Mouse (Mus musculus): ENCODE data around the gene Arhgef3. TPM values are rescaled to one million over a fixed set of nuclear protein-coding genes. Genes with fewer than 3 reads are reported as not detected.

The Arhgef3 gene
- total and polyA plus RNA-seq, 2 experiments from 2014 or later: 16.8 to 19.8 TPM

GRCm38 (mm10) chr14:27299705-27300104 lies 185.0 kb downstream of the Arhgef3 start:
- WGBS: 79% methylated on average over 4 of the region's 4 CpGs
- no peaks in the 10 kb centered on the region for H3K36me3 ChIP-seq (ENCODE audit: insufficient read depth, low read length)
- no peak for ATAC-seq

GRCm38 (mm10) chr14:27301768-27302499 lies 187.2 kb downstream of the Arhgef3 start:
- Histone ChIP-seq H3K9me3 (ENCODE audit: low read length) (no peaks in the 10 kb centered on the region), H3K36me3 (ENCODE audit: insufficient read depth, low read length) (no peaks in the 10 kb centered on the region), H3K4me3 (ENCODE audit: low read length) (no peak overlapping the region), H3K27me3 (ENCODE audit: insufficient read depth, low read length) (no peaks in the 10 kb centered on the region), H3K4me1 (ENCODE audit: insufficient read depth, low read length) (no peaks in the 10 kb centered on the region), H3K27ac (no peak overlapping the region), H3K4me2 (ENCODE audit: low read depth, low read length) (no peak overlapping the region), H3K9ac (replicated peaks; ENCODE audit: low read length) (no peak overlapping the region)
- DNase-seq (ENCODE audit: low spot score): no peak
- no peak for TF ChIP-seq CTCF (IDR thresholded peaks at IDR 0.05; ENCODE audit: low read depth)
- WGBS: 75% methylated on average over 5 of the region's 5 CpGs
- ATAC-seq: no peak

More at GRCm38 (mm10) chr14:27299705-27300104, 185.0 kb downstream of the Arhgef3 start:
- Histone ChIP-seq H3K4me3 (ENCODE audit: low read length) (no peak overlapping the region), H3K4me2 (ENCODE audit: low read depth, low read length) (no peak overlapping the region), H3K27ac (no peak overlapping the region), H3K9me3 (ENCODE audit: low read length) (no peaks in the 10 kb centered on the region), H3K9ac (replicated peaks; ENCODE audit: low read length) (no peak overlapping the region), H3K27me3 (ENCODE audit: insufficient read depth, low read length) (no peaks in the 10 kb centered on the region), H3K4me1 (ENCODE audit: insufficient read depth, low read length) (no peaks in the 10 kb centered on the region)
- no peak for TF ChIP-seq CTCF (IDR thresholded peaks at IDR 0.05; ENCODE audit: low read depth)
- no peak for DNase-seq (ENCODE audit: low spot score)

- Histone ChIP-seq H3K27ac (no peak overlapping the region), H3K9me3 (ENCODE audit: low read length) (no peaks in the 10 kb centered on the region), H3K4me2 (ENCODE audit: low read depth, low read length) (no peak overlapping the region), H3K4me1 (ENCODE audit: insufficient read depth, low read length) (no peaks in the 10 kb centered on the region), H3K27me3 (ENCODE audit: insufficient read depth, low read length) (no peaks in the 10 kb centered on the region), H3K9ac (replicated peaks; ENCODE audit: low read length) (no peak overlapping the region), H3K36me3 (ENCODE audit: insufficient read depth, low read length) (no peaks in the 10 kb centered on the region), H3K4me3 (ENCODE audit: low read length) (no peak overlapping the region)
- WGBS: 81% methylated on average over 4 of the region's 4 CpGs
- no peak for TF ChIP-seq CTCF (IDR thresholded peaks at IDR 0.05; ENCODE audit: low read depth)
- no peak for DNase-seq (ENCODE audit: low spot score)
- ATAC-seq: no peak
Observed at GRCm38 (mm10) chr14:27303294-27303693, 188.6 kb downstream of the Arhgef3 start.

GRCm38 (mm10) chr14:27304408-27304807 lies 189.7 kb downstream of the Arhgef3 start:
- DNase-seq (ENCODE audit: low spot score): no peak
- 80% methylated on average over 4 of the region's 4 CpGs for WGBS

GRCm38 (mm10) chr14:27308761-27309160 lies 194.1 kb downstream of the Arhgef3 start:
- 72% methylated on average over 3 of the region's 3 CpGs for WGBS
- H3K27ac ChIP-seq: no peak overlapping the region
- no peaks in the 10 kb centered on the region for H3K9me3 ChIP-seq (ENCODE audit: low read length)
- H3K4me3 ChIP-seq (ENCODE audit: low read length): no peak overlapping the region
- TF ChIP-seq CTCF (IDR thresholded peaks at IDR 0.05; ENCODE audit: low read depth): no peak
- no peak for DNase-seq (ENCODE audit: low spot score)
- H3K9ac ChIP-seq (replicated peaks; ENCODE audit: low read length): no peak overlapping the region
- no peak overlapping the region for H3K4me2 ChIP-seq (ENCODE audit: low read depth, low read length)
- no peaks in the 10 kb centered on the region for H3K27me3 ChIP-seq (ENCODE audit: insufficient read depth, low read length)
- no peaks in the 10 kb centered on the region for H3K4me1 ChIP-seq (ENCODE audit: insufficient read depth, low read length)
- H3K36me3 ChIP-seq (ENCODE audit: insufficient read depth, low read length): no peaks in the 10 kb centered on the region
- ATAC-seq: no peak

More at GRCm38 (mm10) chr14:27304408-27304807, 189.7 kb downstream of the Arhgef3 start:
- Histone ChIP-seq H3K27ac (no peak overlapping the region), H3K4me2 (ENCODE audit: low read depth, low read length) (no peak overlapping the region), H3K27me3 (ENCODE audit: insufficient read depth, low read length) (no peaks in the 10 kb centered on the region), H3K9me3 (ENCODE audit: low read length) (no peaks in the 10 kb centered on the region), H3K9ac (replicated peaks; ENCODE audit: low read length) (no peak overlapping the region), H3K4me1 (ENCODE audit: insufficient read depth, low read length) (no peaks in the 10 kb centered on the region), H3K36me3 (ENCODE audit: insufficient read depth, low read length) (no peaks in the 10 kb centered on the region), H3K4me3 (ENCODE audit: low read length) (no peak overlapping the region)
- no peak for TF ChIP-seq CTCF (IDR thresholded peaks at IDR 0.05; ENCODE audit: low read depth)
- ATAC-seq: no peak

- Histone ChIP-seq H3K4me3 (ENCODE audit: low read length) (no peak overlapping the region), H3K4me2 (ENCODE audit: low read depth, low read length) (no peak overlapping the region), H3K27me3 (ENCODE audit: insufficient read depth, low read length) (no peaks in the 10 kb centered on the region), H3K9ac (replicated peaks; ENCODE audit: low read length) (no peak overlapping the region), H3K9me3 (ENCODE audit: low read length) (no peaks in the 10 kb centered on the region), H3K4me1 (ENCODE audit: insufficient read depth, low read length) (no peaks in the 10 kb centered on the region), H3K27ac (no peak overlapping the region), H3K36me3 (ENCODE audit: insufficient read depth, low read length) (no peaks in the 10 kb centered on the region)
- ATAC-seq (no peak), DNase-seq (ENCODE audit: low spot score) (no peak)
- 80% methylated on average over 4 of the region's 4 CpGs for WGBS
- TF ChIP-seq CTCF (IDR thresholded peaks at IDR 0.05; ENCODE audit: low read depth): no peak
Observed at GRCm38 (mm10) chr14:27310559-27311242, 196.0 kb downstream of the Arhgef3 start.

GRCm38 (mm10) chr14:27312380-27312779 lies 197.7 kb downstream of the Arhgef3 start:
- WGBS: 97% methylated on average over 1 of the region's 1 CpGs
- H3K4me1 ChIP-seq (ENCODE audit: insufficient read depth, low read length): no peaks in the 10 kb centered on the region
- H3K4me3 ChIP-seq (ENCODE audit: low read length): no peak overlapping the region
- DNase-seq (ENCODE audit: low spot score) (no peak), ATAC-seq (no peak)
- H3K9me3 ChIP-seq (ENCODE audit: low read length): no peaks in the 10 kb centered on the region
- no peak for TF ChIP-seq CTCF (IDR thresholded peaks at IDR 0.05; ENCODE audit: low read depth)
- H3K4me2 ChIP-seq (ENCODE audit: low read depth, low read length): no peak overlapping the region
- H3K27ac ChIP-seq: no peak overlapping the region
- H3K9ac ChIP-seq (replicated peaks; ENCODE audit: low read length): no peak overlapping the region
- H3K36me3 ChIP-seq (ENCODE audit: insufficient read depth, low read length): no peaks in the 10 kb centered on the region
- H3K27me3 ChIP-seq (ENCODE audit: insufficient read depth, low read length): no peaks in the 10 kb centered on the region

Measured in hindbrain, postnatal 0 days (tissue).